Mouse (Mus musculus) lung, postnatal 14 days (tissue): ENCODE results near the gene Sorbs2.

Source experiments
- DNase-seq: peaks from one replicate; pipeline ENCODE4 v3.0.0; 2021

Gene Sorbs2

DNA sequence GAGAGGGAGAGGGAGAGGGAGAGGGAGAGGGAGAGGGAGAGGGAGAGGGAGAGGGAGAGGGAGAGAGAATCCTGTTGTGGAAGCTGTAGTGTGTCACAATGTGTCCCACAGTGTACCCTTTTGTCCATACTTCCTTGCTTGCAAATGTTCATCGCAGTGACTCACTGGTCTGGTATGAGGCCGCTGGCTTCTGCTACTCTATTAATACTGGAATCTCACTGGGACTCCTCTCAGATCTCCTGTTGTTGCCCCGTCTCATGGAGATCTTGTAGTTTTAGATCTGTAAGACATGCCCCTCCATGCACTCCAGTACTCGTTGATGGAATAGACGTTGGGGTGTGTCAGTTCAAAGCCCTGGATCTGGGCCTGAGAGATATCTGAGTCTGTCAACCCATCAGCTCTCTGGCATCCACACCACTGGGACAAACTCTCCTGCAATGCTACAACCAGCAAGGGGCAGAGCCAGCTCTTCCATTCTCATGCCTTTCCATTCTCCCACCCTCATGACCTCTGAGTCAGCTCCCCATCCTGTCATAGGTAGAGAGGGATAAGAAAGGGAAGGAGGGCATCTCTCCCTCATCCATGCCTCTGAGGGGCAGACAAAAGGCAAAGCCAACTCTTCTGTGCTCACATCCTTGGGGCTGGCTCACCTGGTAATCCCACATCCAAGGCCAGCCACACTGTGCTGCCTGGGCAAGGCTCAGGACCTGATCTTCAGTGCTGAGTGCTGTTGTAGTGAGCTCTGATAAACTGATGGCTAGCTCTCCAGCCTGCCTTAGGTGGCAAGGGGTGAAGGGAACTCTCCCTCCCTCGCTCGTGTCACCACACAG lies 72.3 kb downstream of the Sorbs2 start:
- no peak for DNase-seq

DNA sequence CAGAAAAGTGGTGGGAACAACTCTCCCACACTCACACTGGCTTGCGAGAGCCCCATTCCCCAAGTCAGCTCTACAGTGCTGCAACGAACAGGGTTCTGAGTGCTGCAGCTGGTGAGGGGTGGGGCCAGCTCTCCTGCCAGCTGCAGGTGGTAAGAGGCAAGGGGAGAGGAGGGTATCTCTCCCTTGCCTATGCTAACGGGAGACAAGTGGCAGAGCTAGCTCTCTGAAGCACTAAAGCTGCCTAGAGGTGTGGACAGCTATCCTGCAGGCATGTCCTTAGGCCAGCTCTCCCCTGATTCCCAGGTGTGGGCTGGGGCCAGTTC lies 72.9 kb downstream of the Sorbs2 start:
- no peak for DNase-seq

GRCm38 (mm10) chr8:45583856-45584255 lies 76.3 kb downstream of the Sorbs2 start:
- DNase-seq, result no peak

GRCm38 (mm10) chr8:45584390-45585052 lies 76.9 kb downstream of the Sorbs2 start:
- DNase-seq, result no peak

DNA sequence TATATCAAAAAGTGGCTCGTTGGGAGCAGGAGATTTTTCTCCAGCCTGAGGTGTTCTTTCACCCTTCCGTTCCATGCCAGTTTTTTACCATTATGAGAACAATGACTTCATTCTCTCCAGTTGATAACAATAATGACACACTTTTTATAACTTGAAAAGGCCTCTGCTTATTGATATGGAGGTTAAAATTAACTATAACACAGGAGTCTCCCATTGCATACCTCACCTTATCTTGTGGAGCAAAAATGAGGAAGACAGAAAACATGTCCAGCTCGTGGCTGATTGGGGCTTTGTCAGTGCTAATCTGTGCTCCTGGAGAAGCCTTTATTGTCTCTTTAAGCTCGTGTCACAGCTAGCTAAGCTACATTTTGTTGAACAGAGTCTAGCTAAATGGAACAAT lies 77.6 kb downstream of the Sorbs2 start:
- DNase-seq, result no peak

- no peak for DNase-seq
Measured at GRCm38 (mm10) chr8:45587011-45587410, 79.4 kb downstream of the Sorbs2 start.

- DNase-seq, result no peak
Measured at GRCm38 (mm10) chr8:45591888-45592287, 84.3 kb downstream of the Sorbs2 start.

GRCm38 (mm10) chr8:45593711-45594110 lies 86.1 kb downstream of the Sorbs2 start:
- DNase-seq, result no peak

DNA sequence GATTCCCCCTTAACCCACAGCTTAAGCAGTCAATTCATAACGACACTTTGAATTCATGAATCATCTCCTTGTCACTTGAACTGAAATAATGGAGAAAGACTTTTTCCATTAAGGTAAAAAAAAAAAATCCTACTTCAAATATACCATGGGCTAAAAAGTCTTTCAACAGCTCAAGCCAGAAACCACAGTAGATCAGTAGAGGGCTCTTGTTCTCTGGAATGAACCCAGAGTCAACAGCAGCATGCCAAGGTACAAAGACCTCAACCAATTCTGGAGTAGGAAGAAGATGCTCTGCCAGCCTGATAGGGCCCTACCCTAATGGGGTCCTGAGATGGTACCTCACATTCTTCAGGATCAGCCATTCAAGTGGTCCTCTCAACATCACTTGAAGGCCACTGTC lies 88.4 kb downstream of the Sorbs2 start:
- peak; percentile 37 for DNase-seq

GRCm38 (mm10) chr8:45596591-45596990 lies 89.0 kb downstream of the Sorbs2 start:
- no peak for DNase-seq

GRCm38 (mm10) chr8:45597631-45598420 lies 90.2 kb downstream of the Sorbs2 start:
- no peak for DNase-seq

DNA sequence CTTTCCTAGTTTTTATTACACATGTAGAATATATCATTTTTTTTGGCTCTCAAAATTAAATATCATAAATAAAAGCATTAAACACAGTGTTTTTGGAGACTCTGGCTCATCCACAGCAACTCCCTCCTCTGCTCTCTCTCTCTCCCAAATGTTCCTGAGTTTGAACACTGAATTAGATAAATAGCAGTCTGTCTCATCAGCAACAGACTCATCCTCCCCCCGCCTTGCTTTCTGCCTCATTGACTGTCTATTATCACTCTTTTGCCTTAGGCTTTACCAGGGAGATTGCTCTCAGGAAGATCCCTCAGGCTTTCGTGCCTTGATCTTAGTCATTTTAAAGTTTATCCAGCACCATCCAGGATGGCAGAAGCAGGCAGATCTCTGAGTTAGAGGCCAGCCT lies 91.3 kb downstream of the Sorbs2 start:
- DNase-seq, result no peak

- DNase-seq, result peak; percentile 32
Measured at GRCm38 (mm10) chr8:45602019-45602418, 94.4 kb downstream of the Sorbs2 start.

GRCm38 (mm10) chr8:45605419-45605818 lies 97.8 kb downstream of the Sorbs2 start:
- no peak for DNase-seq

GRCm38 (mm10) chr8:45607012-45607411 lies 99.4 kb downstream of the Sorbs2 start:
- no peak for DNase-seq

DNA sequence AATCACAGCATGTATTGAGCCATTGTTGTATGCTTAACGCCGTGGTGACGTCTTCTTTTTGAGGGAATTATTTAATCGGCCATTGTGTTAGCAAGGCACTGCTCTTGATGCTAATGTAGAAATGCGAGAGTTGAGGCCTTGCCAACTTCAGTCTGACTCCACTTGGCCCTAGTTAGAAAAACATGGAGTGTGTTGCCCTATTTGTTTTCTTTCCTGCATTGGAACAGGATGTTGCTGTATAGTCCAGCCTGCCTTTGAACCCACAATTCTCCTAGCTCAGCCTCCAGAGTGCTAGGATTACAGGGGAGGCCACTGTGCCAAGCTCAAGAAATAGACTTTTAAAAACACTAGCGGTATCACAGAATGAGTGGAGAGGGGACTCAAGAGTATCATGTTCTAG lies 100.8 kb downstream of the Sorbs2 start:
- DNase-seq, result no peak

- DNase-seq, result no peak
Measured at GRCm38 (mm10) chr8:45610426-45611215, 103.0 kb downstream of the Sorbs2 start.

GRCm38 (mm10) chr8:45611320-45611719 lies 103.7 kb downstream of the Sorbs2 start:
- no peak for DNase-seq

DNA sequence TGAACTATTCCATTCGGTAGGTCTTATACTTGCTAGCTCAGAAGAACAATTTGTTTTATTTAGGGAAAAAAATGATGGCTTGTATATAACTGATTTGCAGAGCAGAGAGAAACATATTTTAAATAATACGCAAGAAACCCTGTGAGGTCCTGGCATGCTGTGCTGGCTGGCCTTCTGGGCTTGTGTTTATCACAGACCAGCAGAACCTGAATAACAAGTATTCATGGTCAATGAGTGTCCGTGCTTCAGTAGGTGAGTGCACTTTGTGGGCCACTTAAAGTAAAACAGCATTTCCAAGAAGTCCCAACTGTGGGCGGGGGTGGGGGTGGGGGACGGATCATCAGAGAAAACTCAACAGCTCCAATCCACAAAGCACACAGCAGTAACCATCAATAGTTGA lies 107.0 kb downstream of the Sorbs2 start:
- DNase-seq, result peak; percentile 46

DNA sequence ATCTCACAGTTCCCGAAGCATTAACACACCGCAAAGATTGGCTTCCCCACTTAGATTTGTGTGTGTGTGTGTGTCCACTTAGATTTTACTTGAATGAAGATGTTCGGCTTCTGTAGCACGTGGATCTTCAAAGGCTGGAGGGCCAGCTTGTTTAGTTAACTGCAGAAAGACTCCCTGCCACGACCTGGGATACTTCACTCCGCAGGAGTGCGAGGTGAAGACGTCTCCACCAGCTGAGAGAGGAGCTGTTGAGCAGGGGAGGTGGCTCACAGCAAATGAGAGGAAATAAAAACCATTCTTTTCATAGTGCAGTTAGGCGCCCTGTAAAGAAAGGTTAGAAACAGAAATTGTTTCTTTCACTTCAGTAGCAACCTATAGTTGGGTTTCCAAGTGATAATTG lies 107.5 kb downstream of the Sorbs2 start:
- DNase-seq, result no peak

DNA sequence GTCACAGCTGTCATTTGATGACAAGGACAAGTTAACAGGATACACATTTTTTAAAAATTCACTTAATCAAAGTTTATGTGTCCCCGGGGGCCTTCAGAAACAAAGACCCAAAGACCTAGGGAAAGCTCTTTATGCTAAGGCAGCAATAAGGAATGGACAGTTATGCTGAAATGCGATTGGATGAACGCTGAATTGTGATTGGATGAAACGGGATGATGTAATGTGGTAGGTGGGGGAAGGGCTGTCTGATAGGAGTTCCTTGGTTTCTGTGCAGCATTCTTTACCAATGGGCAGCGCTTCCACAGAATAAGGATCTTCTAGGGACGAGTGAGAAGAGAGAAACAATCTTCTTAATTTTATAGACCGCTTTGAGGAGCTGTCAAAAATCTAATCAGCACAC lies 108.0 kb downstream of the Sorbs2 start:
- no peak for DNase-seq

GRCm38 (mm10) chr8:45621576-45622178 lies 114.1 kb downstream of the Sorbs2 start:
- no peak for DNase-seq

DNA sequence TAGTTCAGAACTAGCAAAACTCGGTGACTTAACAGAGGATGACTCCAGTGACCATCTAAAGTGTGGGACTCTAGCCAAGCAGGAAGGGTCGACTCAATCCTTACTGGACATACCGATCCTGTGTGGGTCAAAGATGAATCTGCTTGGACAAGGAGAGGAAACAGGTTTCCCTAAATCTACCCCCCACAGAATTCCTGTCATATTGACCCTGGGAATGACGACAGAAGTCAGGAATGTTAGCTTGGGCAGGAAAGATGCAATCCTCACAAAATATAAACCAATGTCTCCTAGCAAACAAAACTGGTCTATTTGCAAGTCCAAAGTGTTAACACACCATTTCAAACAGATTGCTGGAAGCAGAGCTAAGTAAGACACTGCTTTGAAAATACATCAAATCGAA lies 118.8 kb downstream of the Sorbs2 start:
- DNase-seq, result no peak
